Mouse (Mus musculus) Muller cell, postnatal 12 days (primary cell): ENCODE results near the gene Krt77.

ENCODE experiments used
- DNase-seq: peaks from one replicate; pipeline ENCODE4 v3.0.0-alpha.2; 2015; ENCODE audit errors: inconsistent ontology term

Gene Krt77

GRCm38 (mm10) chr15:101834784-101835328 is 34.6 kb downstream of the Krt77 start:
- DNase-seq = no peak

- DNase-seq = no peak
Observed at GRCm38 (mm10) chr15:101833131-101833530, 36.4 kb downstream of the Krt77 start.

- DNase-seq = no peak
Observed at GRCm38 (mm10) chr15:101829441-101829840, 40.1 kb downstream of the Krt77 start.

GRCm38 (mm10) chr15:101821786-101822185 is 47.7 kb downstream of the Krt77 start:
- DNase-seq = peak; percentile 85

GRCm38 (mm10) chr15:101817875-101818274 is 51.6 kb downstream of the Krt77 start, which contains the start of gene Krt2:
TSS of gene Krt2 (minus strand) at chr15:101818169.
- DNase-seq = no peak
